Mouse (Mus musculus) CD4-positive, CD25-positive, alpha-beta regulatory T cell (primary cell): ENCODE measurements around the gene Surf2. TPM values are rescaled to one million over a fixed set of nuclear protein-coding genes. Genes with fewer than 3 reads are reported as not detected.

Experiments
- polyA plus RNA-seq: library from polyadenylated mRNA; unstranded; fragments of 100-300 nt; shearing (Covaris generic); gene quantifications from one replicate; pipeline ENCODE4 v1.2.1, GENCODE M21; 2017

The Surf2 gene
- 74.5 TPM for polyA plus RNA-seq

DNA sequence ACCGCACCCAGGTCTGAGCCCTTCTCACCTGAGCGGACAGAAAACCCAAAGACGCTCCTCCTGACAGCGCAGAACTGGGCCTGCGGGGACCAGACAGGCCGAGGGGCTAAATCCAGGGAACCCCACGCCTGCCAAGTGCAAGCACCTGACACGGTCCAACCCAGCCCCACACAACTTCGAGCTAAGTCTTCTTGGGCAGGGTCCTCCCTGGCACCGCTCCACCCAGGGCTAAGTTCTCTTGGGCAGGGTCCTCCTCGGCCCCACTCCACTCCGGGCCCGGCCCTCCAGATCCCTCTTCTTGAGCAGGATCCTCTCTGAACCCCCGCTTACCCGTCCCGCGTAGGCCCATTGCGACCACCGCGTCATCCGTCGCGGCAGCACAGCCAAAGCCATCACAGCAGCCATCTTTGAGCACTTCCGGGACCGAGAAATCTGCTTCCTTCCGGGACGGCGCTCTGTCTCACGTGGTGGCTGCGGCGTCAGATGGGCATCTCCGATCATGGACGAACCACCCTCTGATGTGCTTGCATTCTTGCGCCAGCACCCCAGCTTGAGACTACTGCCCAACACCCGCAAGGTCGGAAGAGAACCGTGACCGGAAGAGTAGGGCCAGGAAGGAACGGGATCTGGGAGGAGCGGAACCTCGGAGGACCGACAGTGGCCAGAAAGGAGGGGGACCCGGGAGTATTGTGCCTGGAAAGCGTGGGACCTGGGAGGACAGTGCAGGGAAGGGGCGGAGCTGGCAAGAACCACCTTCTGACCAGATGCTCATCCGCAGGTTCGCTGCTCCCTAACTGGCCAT lies at the start of gene Surf2, which contains the start of gene Surf1:
TSS of gene Surf2 (plus strand) at position 441 of the 802 bp plus-strand sequence.
TSS of gene Surf1 (minus strand) at position 604 of the 802 bp plus-strand sequence.

DNA sequence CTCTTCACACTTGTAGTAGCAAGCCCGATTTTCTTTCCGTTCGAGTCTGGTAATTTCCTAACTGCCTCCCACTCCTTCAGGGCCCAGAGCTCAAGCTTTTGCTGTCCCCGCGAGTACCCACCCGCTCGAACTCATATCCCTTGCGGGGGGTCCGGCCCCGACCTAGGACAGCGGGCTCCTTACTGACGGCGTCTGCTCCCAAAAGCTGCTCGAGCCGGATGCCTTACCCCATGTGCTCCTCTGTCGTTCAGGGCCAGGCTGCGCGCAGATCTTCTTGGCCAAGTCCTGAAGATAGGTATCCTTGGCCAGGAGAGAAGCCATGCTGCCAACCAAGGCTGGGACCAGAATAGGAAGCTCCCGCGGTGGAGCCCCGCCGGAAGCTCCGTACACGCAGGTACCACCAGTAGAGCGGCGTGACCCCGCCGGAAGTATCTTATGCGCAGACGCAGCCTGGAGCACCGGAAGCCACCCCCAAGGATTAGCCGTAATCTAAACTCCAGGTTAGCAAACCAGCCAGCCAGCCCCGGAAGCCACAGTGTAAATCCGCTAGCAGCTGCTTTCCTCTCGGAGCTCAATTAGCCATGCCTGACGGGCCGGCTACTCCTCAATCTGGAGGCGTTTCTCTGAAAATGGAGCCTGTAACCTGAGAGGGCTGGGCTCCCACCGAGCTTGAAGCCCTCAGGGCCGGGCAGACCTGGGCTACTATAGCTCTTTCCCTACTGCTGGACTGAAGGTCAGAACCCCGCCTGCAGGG lies 13.5 kb upstream of the Surf2 start, which contains the start of gene Surf6:
TSS of gene Surf6 (minus strand) at position 413 of the 754 bp plus-strand sequence.

DNA sequence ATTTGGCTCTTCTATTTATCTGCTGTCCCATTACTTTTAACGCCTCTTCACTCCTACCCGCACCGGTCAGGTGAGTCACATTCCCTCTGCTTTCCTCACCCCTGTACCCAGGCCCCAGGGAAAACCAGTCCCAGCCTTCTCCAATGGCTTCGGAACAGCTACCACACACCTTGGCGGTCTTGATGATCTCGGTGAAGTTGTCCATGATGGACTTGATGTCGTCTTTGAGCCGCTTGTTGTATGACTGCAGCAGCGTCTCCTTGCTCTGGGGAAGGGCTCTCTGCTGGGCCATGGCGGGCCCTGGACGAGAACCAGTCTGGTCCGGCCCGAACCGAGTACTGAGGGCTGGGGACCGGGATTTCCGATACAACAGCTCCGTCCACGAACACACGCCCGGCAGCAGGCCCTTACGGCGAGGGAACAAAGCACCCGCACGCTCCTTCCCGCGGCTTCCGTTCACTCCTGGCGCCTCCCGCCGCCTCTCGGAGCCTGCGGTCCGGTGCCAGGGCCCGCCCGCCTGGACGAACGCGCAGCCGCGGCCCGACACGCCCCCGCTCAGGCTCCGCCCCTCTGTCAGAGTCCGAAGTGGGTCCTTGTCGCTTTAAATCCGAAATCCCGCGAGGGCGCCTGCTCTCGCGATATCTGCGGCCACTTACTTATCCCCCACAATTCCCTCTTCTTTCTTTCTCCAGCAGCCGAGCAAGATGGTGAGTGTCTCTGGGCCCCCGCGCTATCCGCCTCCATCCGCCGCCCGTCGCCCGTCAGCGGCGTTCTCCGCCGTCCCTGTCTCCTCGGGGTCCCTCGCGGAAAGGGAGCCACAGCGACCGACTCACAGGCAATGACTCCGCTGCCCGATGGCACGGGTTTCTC lies 5.8 kb upstream of the Surf2 start, which contains the start of the genes Med22 and Rpl7a:
TSS of gene Med22 (minus strand) at position 554 of the 870 bp plus-strand sequence.
TSS of gene Rpl7a (plus strand) at position 641 of the 870 bp plus-strand sequence.

DNA sequence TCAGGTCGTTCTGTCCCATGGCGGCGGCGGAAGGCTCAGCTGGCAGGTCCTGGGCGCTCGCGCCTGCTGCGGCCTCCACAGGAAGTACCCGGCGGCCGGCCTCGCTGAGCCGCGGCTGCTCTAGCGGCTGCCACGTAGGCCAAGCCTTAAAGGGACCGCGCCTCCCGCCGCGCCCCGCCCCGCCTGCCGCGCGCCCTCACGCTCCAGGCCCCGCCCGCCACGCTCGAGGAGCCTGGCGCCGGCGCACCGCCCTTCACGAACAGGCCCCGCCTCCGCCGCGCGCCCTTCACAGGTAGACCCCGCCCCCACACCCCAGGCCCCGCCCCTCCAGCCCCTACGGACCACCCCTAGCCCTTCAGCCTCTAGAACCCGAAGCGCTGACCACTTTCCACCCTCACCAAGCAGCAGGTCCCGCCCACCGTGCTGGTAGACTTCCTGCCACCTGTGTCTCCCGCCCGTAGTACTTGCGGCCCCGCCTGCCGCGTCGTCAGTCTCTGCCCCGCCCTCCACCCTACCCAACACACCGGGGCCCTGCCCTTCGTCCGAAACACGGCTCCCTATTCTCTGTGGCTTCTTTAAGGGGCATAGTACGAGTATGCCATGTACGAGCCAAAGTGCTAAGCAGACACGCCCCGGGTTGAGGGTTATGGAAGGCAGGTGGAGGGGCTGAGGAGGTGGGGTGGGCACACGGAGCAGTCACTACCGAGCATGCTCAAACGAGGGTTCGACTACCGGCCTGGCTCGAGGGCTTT lies 17.3 kb downstream of the Surf2 start, which contains the start of the genes Surf4 and Stkld1:
TSS of gene Surf4 (minus strand) at position 625 of the 752 bp plus-strand sequence.
TSS of gene Stkld1 (plus strand) at position 744 of the 752 bp plus-strand sequence.

DNA sequence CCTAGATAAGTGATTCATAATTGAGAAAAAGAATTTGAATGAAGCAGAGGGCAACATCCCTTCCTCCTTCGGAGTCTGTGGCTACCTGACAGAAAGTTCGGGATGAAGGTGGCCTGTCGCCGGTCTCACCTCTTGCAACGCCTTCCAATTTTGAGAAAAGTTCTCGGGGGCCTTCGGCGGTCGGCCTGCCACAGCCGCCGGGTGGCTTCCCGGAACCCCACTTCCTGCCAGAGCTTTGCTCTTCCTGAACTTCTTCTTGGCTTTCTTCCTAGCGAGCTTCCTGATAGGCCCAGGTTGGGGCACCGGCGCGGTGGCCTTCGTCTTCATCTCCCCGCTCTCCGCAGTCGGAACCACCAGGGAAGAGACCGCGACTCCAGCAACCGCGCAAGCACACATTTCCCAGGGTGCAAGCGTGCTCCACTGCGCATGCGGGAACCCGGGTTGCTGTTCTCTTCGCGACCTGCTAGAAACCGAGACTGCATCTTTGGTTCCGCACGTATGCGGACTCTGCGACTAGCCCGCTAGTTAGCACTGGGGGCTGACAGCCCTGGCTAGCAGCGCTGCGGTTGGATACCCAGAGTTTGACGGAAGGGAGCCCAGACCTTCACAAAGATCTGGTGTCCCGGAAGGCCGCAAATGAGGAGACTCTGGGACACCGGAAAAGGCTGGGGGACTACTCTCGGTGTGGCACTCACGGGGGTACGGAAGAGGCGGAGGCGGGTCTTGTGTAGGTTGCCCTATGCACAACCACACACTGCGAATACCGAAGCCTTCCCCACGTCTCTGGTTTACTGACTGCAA lies 48.0 kb downstream of the Surf2 start, which contains the start of gene Rexo4:
TSS of gene Rexo4 (minus strand) at position 464 of the 801 bp plus-strand sequence.

Other genes starting within 250 kb of the Surf2 start
- gene Lcn4, start 245.1 kb upstream of the Surf2 start, polyA plus RNA-seq = 0.93 TPM
- gene Abo, start 51.4 kb upstream of the Surf2 start, polyA plus RNA-seq = not detected
- gene Surf6, start 13.5 kb upstream of the Surf2 start, polyA plus RNA-seq = 41.9 TPM
- gene Med22, start 5.7 kb upstream of the Surf2 start, polyA plus RNA-seq = 29.2 TPM
- gene Rpl7a, start 5.6 kb upstream of the Surf2 start, polyA plus RNA-seq = 243 TPM
- 98.5 TPM for gene Surf1, start 163 bp downstream of the Surf2 start, polyA plus RNA-seq
- 157 TPM for gene Surf4, start 17.6 kb downstream of the Surf2 start, polyA plus RNA-seq
- 0.37 TPM for gene Stkld1, start 17.7 kb downstream of the Surf2 start, polyA plus RNA-seq
- gene Rexo4, start 48.0 kb downstream of the Surf2 start, polyA plus RNA-seq = 75.0 TPM
- gene Adamts13, start 57.0 kb downstream of the Surf2 start, polyA plus RNA-seq = 0.07 TPM
- 37.7 TPM for gene Cacfd1, start 93.6 kb downstream of the Surf2 start, polyA plus RNA-seq
- 0.95 TPM for gene Slc2a6, start 111.6 kb downstream of the Surf2 start, polyA plus RNA-seq
- not detected for gene Mymk, start 155.8 kb downstream of the Surf2 start, polyA plus RNA-seq
- 0.74 TPM for gene Adamtsl2, start 163.0 kb downstream of the Surf2 start, polyA plus RNA-seq
- gene Fam163b, start 226.1 kb downstream of the Surf2 start, polyA plus RNA-seq = 0.55 TPM
- not detected for gene Dbh, start 248.9 kb downstream of the Surf2 start, polyA plus RNA-seq